Mouse (Mus musculus) fibroblast of lung, adult 2 months (primary cell): ENCODE data around the gene Cfap157.

Source experiments
- DNase-seq: peaks from one replicate; pipeline ENCODE4 v3.0.0-alpha.2; 2011; ENCODE audit warnings: low read depth

The Cfap157 gene

DNA sequence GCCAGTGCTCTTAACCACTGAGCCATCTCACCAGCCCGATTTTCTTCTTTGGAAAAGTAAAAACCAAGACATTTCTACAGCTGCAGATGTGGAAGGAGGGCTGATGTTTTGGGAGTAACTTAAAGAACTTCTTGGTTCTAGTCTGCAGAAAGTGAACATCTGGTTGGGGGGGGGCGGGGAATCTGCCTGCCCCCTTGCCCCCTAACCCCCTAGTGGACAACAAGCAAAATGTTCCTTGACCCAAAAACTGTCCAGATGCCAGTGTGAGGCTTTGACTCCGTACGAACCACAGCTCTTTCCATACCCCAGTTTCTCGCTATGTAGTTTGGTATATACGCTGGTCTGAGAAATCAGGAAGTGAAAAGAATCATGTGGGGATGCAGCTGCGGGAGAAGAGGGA lies 34.0 kb downstream of the Cfap157 start:
- DNase-seq, result no peak

GRCm38 (mm10) chr2:32749082-32749481 lies 35.1 kb downstream of the Cfap157 start:
- DNase-seq, result no peak

DNA sequence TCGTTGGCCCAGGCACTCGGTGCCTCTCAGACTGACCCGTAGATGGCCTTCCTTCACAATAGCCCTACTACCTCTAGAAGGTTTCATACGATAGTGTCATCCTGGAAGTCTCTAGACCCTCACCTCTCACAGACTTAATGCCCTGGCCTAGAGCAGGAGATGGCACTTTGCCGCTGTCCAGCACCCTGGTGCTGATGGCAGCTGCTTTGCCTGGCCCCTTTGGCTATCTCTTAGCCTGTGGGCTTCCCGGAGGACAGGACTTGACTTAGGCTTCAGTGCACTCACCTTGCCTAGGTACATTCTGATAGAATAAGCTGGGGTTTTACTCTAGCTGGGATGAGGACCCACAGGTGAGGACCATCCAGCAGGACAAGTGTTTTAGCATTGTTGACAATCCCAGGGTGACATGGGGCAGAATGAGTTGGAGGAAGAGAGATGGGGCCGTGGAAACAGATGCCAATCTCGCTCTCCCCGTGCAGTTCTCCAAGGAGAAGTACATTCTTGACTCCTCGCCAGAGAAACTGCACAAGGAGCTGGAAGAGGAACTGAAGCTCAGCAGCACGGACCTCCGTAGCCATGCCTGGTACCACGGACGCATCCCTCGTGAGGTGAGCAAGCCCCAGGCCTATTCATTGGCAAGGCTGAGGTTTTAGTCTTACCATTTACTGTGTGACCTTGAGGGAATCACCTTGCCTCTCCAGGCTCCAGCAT lies 39.8 kb downstream of the Cfap157 start:
- no peak for DNase-seq

DNA sequence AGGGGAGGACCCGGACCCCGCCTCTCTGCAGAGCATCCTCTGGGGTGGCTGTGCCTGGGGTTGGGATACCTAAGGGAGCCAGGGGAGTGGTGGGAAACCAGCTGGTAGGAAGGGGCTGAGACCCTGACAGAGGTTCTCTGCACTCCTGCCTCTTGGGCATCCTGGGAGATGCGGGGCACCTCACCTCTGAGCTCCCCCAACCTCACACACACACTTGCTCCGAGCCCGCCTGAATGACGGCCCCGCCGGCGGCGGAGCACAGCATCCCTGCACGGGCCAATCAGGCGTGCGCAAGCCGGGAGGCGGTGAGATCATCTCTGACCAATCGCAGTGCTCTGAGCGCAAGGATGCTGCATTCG lies 42.1 kb downstream of the Cfap157 start:
- no peak for DNase-seq

DNA sequence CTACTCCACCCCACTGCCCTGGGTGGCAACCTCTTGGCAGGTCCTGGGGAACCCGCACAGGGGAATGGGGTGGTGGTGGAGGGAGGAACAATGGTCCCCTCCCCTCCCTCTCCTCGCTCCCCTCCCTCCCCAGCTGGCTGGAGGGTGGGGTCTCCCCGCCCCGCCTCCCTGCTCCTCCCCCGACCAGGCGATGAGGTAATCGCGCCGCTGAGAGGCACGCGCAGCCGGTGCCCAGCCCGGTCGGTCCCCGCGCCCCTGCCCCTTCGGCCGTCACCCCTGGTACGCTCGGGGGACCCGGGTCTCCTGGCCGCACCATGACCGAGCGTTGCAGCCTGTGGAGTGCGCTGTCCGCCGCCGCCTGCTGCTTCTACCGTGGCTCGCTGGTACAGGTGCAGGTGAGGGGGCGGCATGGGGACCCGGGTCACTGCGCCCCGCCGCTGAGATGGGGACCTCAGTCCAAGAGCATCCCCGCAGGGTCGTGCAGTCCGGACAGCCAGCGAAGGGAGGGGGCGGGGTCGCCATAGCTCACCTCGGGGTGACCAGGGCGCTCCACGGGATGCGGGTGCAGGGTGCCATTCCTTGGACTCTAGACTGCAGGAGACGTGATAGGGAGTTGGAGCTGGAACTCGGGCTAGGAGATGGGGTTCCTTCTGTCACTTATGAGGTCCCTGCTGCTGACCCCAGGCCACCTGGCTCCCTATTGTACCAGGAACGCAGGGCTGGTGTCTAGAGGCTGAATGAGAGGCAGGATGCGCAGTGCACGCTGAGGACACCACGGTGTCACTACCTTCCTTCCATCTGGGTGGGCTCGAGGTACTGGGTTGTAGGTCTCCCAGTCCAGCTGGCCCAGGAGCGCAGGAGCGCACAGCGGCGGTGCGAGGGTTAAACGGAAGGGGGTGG lies 42.7 kb downstream of the Cfap157 start:
- DNase-seq, result no peak

GRCm38 (mm10) chr2:32740916-32741272 lies 43.3 kb downstream of the Cfap157 start, which contains the start of gene 6330409D20Rik:
Gene 6330409D20Rik, minus strand, starts transcription at chr2:32741016.
- DNase-seq, result no peak

DNA sequence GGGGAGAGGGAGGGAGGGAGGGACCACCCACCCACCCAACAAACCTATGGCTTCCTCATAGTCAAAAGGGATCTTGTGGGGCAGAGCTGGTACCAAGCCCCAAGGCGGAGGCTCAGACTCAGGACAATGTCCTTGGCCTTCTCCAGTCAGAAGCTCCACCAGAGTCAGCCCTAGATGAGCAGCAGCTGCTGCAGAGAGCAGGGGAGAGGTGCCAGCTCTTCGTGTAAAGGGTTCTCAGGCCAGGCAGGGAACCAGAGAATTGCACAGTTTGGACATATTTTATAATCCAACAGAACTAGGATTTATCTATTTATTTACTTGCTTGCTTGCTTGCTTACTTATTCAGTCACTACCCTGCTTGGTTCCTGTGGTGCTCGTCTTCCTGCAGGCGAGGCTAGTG lies 44.9 kb downstream of the Cfap157 start:
- no peak for DNase-seq

DNA sequence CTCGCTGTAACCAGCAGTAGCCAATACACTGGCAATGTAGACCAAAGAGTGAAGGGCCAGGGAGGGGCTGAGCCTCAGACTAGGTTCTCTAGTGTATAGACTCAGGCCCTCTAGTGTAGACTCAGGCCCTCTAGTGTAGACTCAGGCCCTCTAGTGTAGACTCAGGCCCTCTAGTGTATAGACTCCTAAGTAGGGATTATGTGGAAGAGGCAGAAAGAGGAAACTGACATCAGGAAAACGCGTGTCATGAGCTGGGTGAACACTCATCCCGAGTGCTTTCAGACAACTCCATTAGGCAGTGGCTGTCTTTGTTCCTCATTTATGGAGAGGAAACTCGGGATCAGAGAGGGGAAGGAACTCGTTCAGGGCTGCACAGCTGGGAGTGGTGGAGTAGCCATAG lies 47.2 kb downstream of the Cfap157 start:
- DNase-seq, result no peak

DNA sequence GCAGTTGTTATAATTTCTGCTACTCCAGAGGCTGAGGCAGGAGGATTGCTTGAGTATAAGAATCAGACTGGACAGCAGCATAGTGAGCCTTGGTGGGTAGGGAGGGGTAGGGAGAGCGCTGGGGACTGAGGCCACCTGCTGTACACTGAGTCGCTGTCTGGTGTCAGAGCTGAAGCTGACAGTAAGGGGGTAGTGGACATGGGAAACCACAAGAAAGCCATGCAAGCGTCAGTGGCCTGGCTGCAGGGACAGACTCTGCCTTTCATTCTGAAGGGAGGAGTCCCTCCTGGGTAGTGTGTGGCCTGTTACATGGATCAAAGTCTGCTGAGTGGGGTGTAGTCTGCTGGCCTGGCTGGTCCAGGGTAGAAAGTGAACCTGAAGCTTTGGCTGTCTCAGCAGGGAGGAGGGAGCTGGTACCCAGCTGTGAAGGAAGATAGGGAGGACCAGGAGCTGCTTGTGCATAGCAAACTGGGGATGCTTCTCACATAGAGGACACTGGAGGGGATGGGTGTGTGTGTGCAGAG lies 47.9 kb downstream of the Cfap157 start:
- no peak for DNase-seq

GRCm38 (mm10) chr2:32734933-32735332 lies 49.3 kb downstream of the Cfap157 start:
- no peak for DNase-seq

- no peak for DNase-seq
Measured at GRCm38 (mm10) chr2:32734480-32734879, 49.7 kb downstream of the Cfap157 start.

GRCm38 (mm10) chr2:32732695-32733094 lies 51.5 kb downstream of the Cfap157 start:
- no peak for DNase-seq

GRCm38 (mm10) chr2:32731911-32732310 lies 52.3 kb downstream of the Cfap157 start:
- no peak for DNase-seq

GRCm38 (mm10) chr2:32730854-32731253 lies 53.4 kb downstream of the Cfap157 start:
- no peak for DNase-seq

GRCm38 (mm10) chr2:32729547-32729946 lies 54.7 kb downstream of the Cfap157 start:
- DNase-seq, result no peak

GRCm38 (mm10) chr2:32728463-32728862 lies 55.8 kb downstream of the Cfap157 start:
- DNase-seq, result no peak

- peak; percentile 84 for DNase-seq
Measured at GRCm38 (mm10) chr2:32727435-32727834, 56.8 kb downstream of the Cfap157 start.
